Mouse (Mus musculus) hindbrain, embryonic 14.5 days (tissue): ENCODE results near the gene Pcsk5. TPM values are rescaled to one million over a fixed set of nuclear protein-coding genes. Genes with fewer than 3 reads are reported as not detected.

Experiments
- ATAC-seq: fragments of 200-750 bp; cut with Nextera tagmentation; 2 replicates; pipeline ENCODE4 v1.8.0; 2017; ENCODE audit warnings: moderate number of reproducible peaks, mild to moderate bottlenecking, moderate TSS enrichment, moderate library complexity; ENCODE audit not compliant: low FRiP score
- DNase-seq: peaks from one replicate; pipeline ENCODE4 v3.0.0-alpha.2; 2015; ENCODE audit warnings: low spot score
- H3K27ac ChIP-seq: fragments of 300-500 bp; sonication (generic); 2 replicates; pipeline ENCODE4 v1.5.1; 2014; ENCODE audit warnings: mild to moderate bottlenecking, moderate library complexity
- H3K27me3 ChIP-seq: fragments of 300-500 bp; sonication (generic); 2 replicates; pipeline ENCODE4 v1.6.1; 2014; ENCODE audit warnings: mild to moderate bottlenecking, low read length, mixed read lengths; ENCODE audit not compliant: control insufficient read depth, insufficient read depth
- H3K36me3 ChIP-seq: fragments of 300-500 bp; sonication (generic); replicated peaks from 2 replicates; pipeline ENCODE4 v1.6.1; 2014; ENCODE audit not compliant: control insufficient read depth, insufficient read depth
- H3K4me1 ChIP-seq: fragments of 300-500 bp; sonication (generic); replicated peaks from 2 replicates; pipeline ENCODE4 v1.6.1; 2014; ENCODE audit warnings: antibody characterized with exemption, low read length, mixed read lengths; ENCODE audit not compliant: control insufficient read depth, insufficient read depth
- H3K4me2 ChIP-seq: fragments of 300-500 bp; sonication (generic); replicated peaks from 2 replicates; pipeline ENCODE4 v1.6.1; 2014; ENCODE audit warnings: mild to moderate bottlenecking, moderate library complexity
- H3K4me3 ChIP-seq: fragments of 300-500 bp; sonication (generic); replicated peaks from 2 replicates; pipeline ENCODE4 v1.5.1; 2014; ENCODE audit warnings: mild to moderate bottlenecking, low read length
- H3K9ac ChIP-seq: fragments of 300-500 bp; sonication (generic); 2 replicates; pipeline ENCODE4 v1.6.1; 2014
- H3K9me3 ChIP-seq: fragments of 300-500 bp; sonication (generic); 2 replicates; pipeline ENCODE4 v1.6.1; 2016; ENCODE audit warnings: low read length; ENCODE audit not compliant: control insufficient read depth
- WGBS: fragments of 180-500 bp; shearing (Covaris S2); extraction: QIAGEN DNeasy Blood & Tissue Kit; methylation state at CpG from one replicate; pipeline ENCODE4 v1.1.7; 2014; 5-methylcytosine and 5-hydroxymethylcytosine counted together
- polyA plus RNA-seq: library from polyadenylated mRNA; unstranded; fragments of >200 nt; fragmentation: Nextera tagmentation; extraction: Ambion mirVana; gene quantifications from 2 replicates; pipeline ENCODE4 v1.2.1, GENCODE M21; 2014

Gene Pcsk5
- polyA plus RNA-seq, 1 experiment from 2014 or later, result 10.6 TPM

- DNase-seq (no peak), ATAC-seq (no peak)
- WGBS, result 89% methylated on average over 5 of the region's 5 CpGs
- no peaks in the 10 kb centered on the region for H3K4me1 ChIP-seq
- no peak overlapping the region for H3K4me3 ChIP-seq
- H3K36me3 ChIP-seq, result no peaks in the 10 kb centered on the region
- no peak overlapping the region for H3K27ac ChIP-seq
- no peaks in the 10 kb centered on the region for H3K9me3 ChIP-seq
- no peak overlapping the region for H3K9ac ChIP-seq
- H3K4me2 ChIP-seq, result no peak overlapping the region
- H3K27me3 ChIP-seq, result no peaks in the 10 kb centered on the region
Measured at GRCm38 (mm10) chr19:17410465-17411065, 426.9 kb downstream of the Pcsk5 start.

- H3K9ac ChIP-seq, result no peak overlapping the region
- no peak overlapping the region for H3K4me2 ChIP-seq
- no peak for ATAC-seq
- H3K4me1 ChIP-seq, result no peaks in the 10 kb centered on the region
- no peak overlapping the region for H3K27ac ChIP-seq
- no peaks in the 10 kb centered on the region for H3K27me3 ChIP-seq
- WGBS, result 58% methylated on average over 3 of the region's 3 CpGs
- no peak for DNase-seq
- H3K9me3 ChIP-seq, result no peaks in the 10 kb centered on the region
- no peak overlapping the region for H3K4me3 ChIP-seq
- no peaks in the 10 kb centered on the region for H3K36me3 ChIP-seq
Measured at GRCm38 (mm10) chr19:17409351-17409750, 428.1 kb downstream of the Pcsk5 start.

GRCm38 (mm10) chr19:17408591-17408990 lies 428.8 kb downstream of the Pcsk5 start:
- Histone ChIP-seq H3K9me3 (no peaks in the 10 kb centered on the region), H3K4me2 (no peak overlapping the region), H3K4me3 (no peak overlapping the region), H3K36me3 (no peaks in the 10 kb centered on the region), H3K9ac (no peak overlapping the region), H3K27ac (no peak overlapping the region), H3K4me1 (no peaks in the 10 kb centered on the region), H3K27me3 (no peaks in the 10 kb centered on the region)
- ATAC-seq, result no peak
- no peak for DNase-seq

GRCm38 (mm10) chr19:17406823-17407222 lies 430.6 kb downstream of the Pcsk5 start:
- H3K9me3 ChIP-seq, result no peaks in the 10 kb centered on the region
- H3K4me2 ChIP-seq, result no peak overlapping the region
- ATAC-seq (no peak), DNase-seq (no peak)
- H3K4me3 ChIP-seq, result no peak overlapping the region
- WGBS, result 91% methylated on average over 5 of the region's 5 CpGs
- no peaks in the 10 kb centered on the region for H3K4me1 ChIP-seq
- no peaks in the 10 kb centered on the region for H3K27me3 ChIP-seq
- no peak overlapping the region for H3K9ac ChIP-seq
- no peaks in the 10 kb centered on the region for H3K36me3 ChIP-seq
- no peak overlapping the region for H3K27ac ChIP-seq

GRCm38 (mm10) chr19:17403175-17403574 lies 434.3 kb downstream of the Pcsk5 start:
- H3K9me3 ChIP-seq, result no peaks in the 10 kb centered on the region
- H3K27me3 ChIP-seq, result no peaks in the 10 kb centered on the region
- no peak overlapping the region for H3K27ac ChIP-seq
- H3K4me3 ChIP-seq, result no peak overlapping the region
- H3K36me3 ChIP-seq, result peaks cover 27% of the 10 kb centered on the region
- ATAC-seq (no peak), DNase-seq (no peak)
- H3K9ac ChIP-seq, result no peak overlapping the region
- H3K4me2 ChIP-seq, result no peak overlapping the region
- H3K4me1 ChIP-seq, result no peaks in the 10 kb centered on the region
- WGBS, result 82% methylated on average over 4 of the region's 4 CpGs

- H3K4me1 ChIP-seq, result no peaks in the 10 kb centered on the region; the same call in 1 of the 2 replicates
- H3K9me3 ChIP-seq, result no peaks in the 10 kb centered on the region
- no peak overlapping the region for H3K4me3 ChIP-seq
- H3K4me2 ChIP-seq, result no peak overlapping the region
- H3K27ac ChIP-seq, result no peak overlapping the region
- H3K36me3 ChIP-seq, result peaks cover 45% of the 10 kb centered on the region
- no peaks in the 10 kb centered on the region for H3K27me3 ChIP-seq
- ATAC-seq (no peak), DNase-seq (no peak)
- H3K9ac ChIP-seq, result no peak overlapping the region
- WGBS, result 90% methylated on average over 4 of the region's 4 CpGs
Measured at GRCm38 (mm10) chr19:17400571-17400970, 436.9 kb downstream of the Pcsk5 start.

- H3K9me3 ChIP-seq, result no peaks in the 10 kb centered on the region
- H3K36me3 ChIP-seq, result peaks cover 45% of the 10 kb centered on the region
- no peak overlapping the region for H3K9ac ChIP-seq
- no peak overlapping the region for H3K4me3 ChIP-seq
- ATAC-seq (no peak), DNase-seq (no peak)
- WGBS, result 95% methylated on average over 4 of the region's 4 CpGs
- H3K4me1 ChIP-seq, result peaks cover 4% of the 10 kb centered on the region
- no peak overlapping the region for H3K27ac ChIP-seq
- H3K4me2 ChIP-seq, result no peak overlapping the region
- no peaks in the 10 kb centered on the region for H3K27me3 ChIP-seq
Measured at GRCm38 (mm10) chr19:17399965-17400364, 437.5 kb downstream of the Pcsk5 start.

- WGBS, result 85% methylated on average over 5 of the region's 5 CpGs
- Histone ChIP-seq H3K4me3 (no peak overlapping the region), H3K9ac (no peak overlapping the region), H3K9me3 (no peaks in the 10 kb centered on the region), H3K4me1 (peaks cover 13% of the 10 kb centered on the region), H3K27me3 (0 out of 2 replicates have a peak, but pooled peaks cover under 1% of the 10 kb centered on the region), H3K4me2 (no peak overlapping the region), H3K36me3 (peaks cover 45% of the 10 kb centered on the region), H3K27ac (no peak overlapping the region)
- DNase-seq, result no peak
- no peak for ATAC-seq
Measured at GRCm38 (mm10) chr19:17397922-17398321, 439.5 kb downstream of the Pcsk5 start.

- Histone ChIP-seq H3K27me3 (peaks cover 6% of the 10 kb centered on the region; the same call in 1 of the 2 replicates), H3K27ac (no peak overlapping the region), H3K9me3 (no peaks in the 10 kb centered on the region), H3K4me3 (no peak overlapping the region), H3K36me3 (peaks cover 45% of the 10 kb centered on the region), H3K9ac (no peak overlapping the region), H3K4me2 (no peak overlapping the region), H3K4me1 (peaks cover 13% of the 10 kb centered on the region)
- 99% methylated on average over 4 of the region's 4 CpGs for WGBS
- DNase-seq (no peak), ATAC-seq (no peak)
Measured at GRCm38 (mm10) chr19:17396802-17397201, 440.6 kb downstream of the Pcsk5 start.
